Mouse (Mus musculus) liver, embryonic 14.5 days (tissue): Measurements from ENCODE around the gene Bcar3.

Experiments used
- CTCF ChIP-seq: IDR thresholded peaks from 2 replicates; pipeline ENCODE4 v1.5.1; 2016; ENCODE audit warnings: antibody characterized with exemption, low read depth, control low read depth
- EP300 ChIP-seq: IDR thresholded peaks from 2 replicates; pipeline ENCODE4 v1.6.1; 2016; ENCODE audit warnings: antibody characterized with exemption, low read depth

DNA sequence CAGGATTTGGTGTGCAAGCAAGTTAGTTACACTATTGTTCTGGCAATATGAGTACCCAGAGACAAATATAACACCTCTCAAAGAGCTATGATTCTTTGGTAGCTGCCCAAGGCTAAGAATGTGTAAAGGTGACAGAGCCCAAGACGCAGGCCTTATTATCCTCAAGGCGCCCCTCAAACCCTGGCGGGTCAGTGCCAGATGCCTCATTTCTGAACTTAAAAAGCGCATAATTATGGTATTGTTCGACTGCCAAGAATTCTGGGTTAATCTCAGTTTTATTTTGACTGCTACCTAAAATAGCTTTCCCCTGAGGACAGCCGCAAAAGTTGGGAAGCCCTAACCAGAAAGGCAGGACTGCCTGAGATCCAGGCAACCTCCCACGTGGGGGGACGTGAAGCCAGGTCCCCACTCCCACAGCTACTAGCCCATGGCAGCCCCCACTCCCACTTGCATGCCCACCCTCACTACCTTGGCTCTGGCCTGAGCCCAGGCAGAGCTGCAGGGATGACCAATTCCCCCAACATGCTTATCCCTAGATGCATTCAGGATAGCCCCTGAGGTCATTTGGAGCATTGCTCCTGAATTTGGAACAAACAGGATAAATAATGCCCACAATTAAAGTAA is 83.0 kb downstream of the Bcar3 start:
- TF ChIP-seq EP300 (no peak), CTCF (no peak)
